Mouse (Mus musculus) gastrocnemius, postnatal 4 days (tissue): ENCODE data around the gene 4930550L24Rik. TPM values are rescaled to one million over a fixed set of nuclear protein-coding genes. Genes with fewer than 3 reads are reported as not detected.

Experiments
- DNase-seq, 2 experiments: peaks; one replicate each; pipeline ENCODE4 v3.0.0; 2021 to 2022; ENCODE audit warnings: low spot score in 2 of 2, mixed read lengths in 2 of 2
- long read RNA-seq, 2 experiments: library from polyadenylated mRNA; stranded (forward); transcript quantifications; one replicate each; pipeline ENCODE4 v2.0.0; 2021
- total RNA-seq, 2 experiments: library from RNA; stranded (reverse); gene quantifications; 2 replicates each; pipeline ENCODE4 v1.2.3; 2021

Gene 4930550L24Rik
- total RNA-seq = not detected
- long read RNA-seq, experiment 1 = 0 reads
- long read RNA-seq, experiment 2 = 0 reads

GRCm38 (mm10) chrX:58909060-58909459 lies at the start of gene 4930550L24Rik:
4930550L24Rik (plus strand) TSS chrX:58909360.
- DNase-seq = no peak

DNA sequence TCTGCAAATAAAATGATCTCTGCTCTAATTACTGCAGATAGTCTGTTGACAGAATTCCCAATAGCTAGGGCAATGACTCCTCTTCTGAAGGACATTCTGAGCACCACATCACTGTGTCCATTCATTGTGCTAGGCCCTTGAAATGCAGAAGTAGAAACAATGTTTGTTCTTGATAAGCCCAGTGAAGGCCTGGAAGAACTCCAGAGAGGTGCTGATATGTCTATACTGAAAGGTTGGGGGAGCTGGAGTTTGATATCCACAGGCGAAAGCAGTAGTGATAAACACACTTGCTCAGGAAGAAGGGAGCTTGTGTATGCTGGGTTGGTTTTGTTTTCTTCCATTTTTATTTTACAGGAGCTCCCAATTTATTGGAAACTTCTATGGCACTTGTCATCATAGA lies 8.4 kb upstream of the 4930550L24Rik start:
- no peak for DNase-seq

DNA sequence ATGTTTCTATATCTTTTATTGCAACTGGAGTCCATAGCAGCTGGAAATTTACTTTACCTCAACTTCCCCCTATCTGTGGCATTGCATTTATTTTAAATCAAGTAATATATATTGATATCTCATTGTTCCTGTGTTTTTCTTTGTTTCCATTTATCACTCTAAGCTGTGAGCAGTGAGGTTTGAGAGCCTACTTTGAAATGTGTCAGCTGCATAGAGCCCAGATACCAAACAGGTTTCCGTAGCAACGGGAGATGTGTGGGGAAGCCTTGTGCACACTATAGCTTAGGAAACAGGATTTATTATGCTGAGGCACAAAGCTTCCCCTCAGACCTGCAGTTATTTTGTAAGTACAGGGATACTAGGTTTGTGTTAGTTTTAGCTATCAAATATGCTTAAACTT lies 58.8 kb downstream of the 4930550L24Rik start:
- no peak for DNase-seq
